Mouse (Mus musculus): ENCODE data around the gene Itm2a. TPM values are rescaled to one million over a fixed set of nuclear protein-coding genes. Genes with fewer than 3 reads are reported as not detected.

Gene Itm2a
- total and polyA plus RNA-seq, 3 experiments: not detected

GRCm38 (mm10) chrX:107421304-107421703, 18.1 kb upstream of the Itm2a start:
- no peak overlapping the region for H3K4me2 ChIP-seq (ENCODE audit: insufficient read depth, low read depth, poor library complexity, severe bottlenecking)
- no peaks in the 10 kb centered on the region for H3K36me3 ChIP-seq (replicated peaks in 1 of 2; ENCODE audit: control insufficient read depth in 1 of 2, insufficient read depth in 1 of 2, low read length in 1 of 2)
- H3K27ac ChIP-seq (ENCODE audit: insufficient read depth, low read depth): no peak overlapping the region
- TF ChIP-seq ZC3H11A (IDR thresholded peaks at IDR 0.05; ENCODE audit: low read depth, low read length) (no peak), MEF2A (IDR thresholded peaks at IDR 0.05; ENCODE audit: borderline replicate concordance, low read depth, low read length) (no peak), MXI1 (IDR thresholded peaks at IDR 0.05; ENCODE audit: low read depth, low read length) (no peak), SIN3A (IDR thresholded peaks at IDR 0.05; ENCODE audit: low read length) (no peak), POLR2A (IDR thresholded peaks at IDR 0.05; ENCODE audit: low read depth, low read length) (no peak), CHD1 (IDR thresholded peaks at IDR 0.05; ENCODE audit: low read depth, low read length) (no peak), KAT2A (IDR thresholded peaks at IDR 0.05; ENCODE audit: insufficient replicate concordance, low read length) (no peak), NELFE (IDR thresholded peaks at IDR 0.05; ENCODE audit: low read depth, low read length) (no peak), E2F4 (IDR thresholded peaks at IDR 0.05; ENCODE audit: insufficient replicate concordance, low read depth, low read length) (no peak), PAX5 (IDR thresholded peaks at IDR 0.05; ENCODE audit: low read length) (no peak), ZMIZ1 (IDR thresholded peaks at IDR 0.05; ENCODE audit: low read depth, low read length) (no peak), NRF1 (IDR thresholded peaks at IDR 0.05; ENCODE audit: low read depth, low read length) (no peak), UBTF (IDR thresholded peaks at IDR 0.05; ENCODE audit: low read depth, low read length) (no peak), MAFK (IDR thresholded peaks at IDR 0.05; ENCODE audit: insufficient replicate concordance, low read length) (no peak), POLR2AphosphoS2 (IDR thresholded peaks at IDR 0.05; ENCODE audit: low read depth, low read length) (no peak), MYC (IDR thresholded peaks at IDR 0.05; ENCODE audit: low read depth, low read length) (no peak)
- H3K9ac ChIP-seq (ENCODE audit: insufficient read depth, low read depth): no peak overlapping the region
- dilution Hi-C loops (cut with MboI; ENCODE audit: extremely low pct_ligation_motif_present, extremely low pct_unique_long_range_greater_than_20kb, low sequenced_read_pairs): no loop called here
- no peaks in the 10 kb centered on the region for H3K79me2 ChIP-seq (replicated peaks; ENCODE audit: control insufficient read depth, extremely low read depth, insufficient read depth, poor library complexity, severe bottlenecking)
- in situ Hi-C loops (cut with MboI; ENCODE audit: low pct_ligation_motif_present, low pct_unique_long_range_greater_than_20kb, low sequenced_read_pairs): no loop called here
- H3K9me3 ChIP-seq (replicated peaks; ENCODE audit: low read length): no peaks in the 10 kb centered on the region
- H3K4me3 ChIP-seq (replicated peaks in 1 of 3; ENCODE audit: low read depth in 2 of 3, low read length in 2 of 3, poor library complexity in 1 of 3): no peak overlapping the region
- no peaks in the 10 kb centered on the region for H3K27me3 ChIP-seq (replicated peaks)
- H3K4me1 ChIP-seq (ENCODE audit: control insufficient read depth in 1 of 2, insufficient read depth in 2 of 2): no peaks in the 10 kb centered on the region
- DNase-seq (ENCODE audit: extremely low read depth): no peak

- Histone ChIP-seq H3K79me2 (replicated peaks; ENCODE audit: control insufficient read depth, extremely low read depth, insufficient read depth, poor library complexity, severe bottlenecking) (no peaks in the 10 kb centered on the region), H3K36me3 (replicated peaks in 1 of 2; ENCODE audit: control insufficient read depth in 1 of 2, insufficient read depth in 1 of 2, low read length in 1 of 2) (no peaks in the 10 kb centered on the region), H3K27ac (ENCODE audit: insufficient read depth, low read depth) (no peak overlapping the region), H3K9me3 (replicated peaks; ENCODE audit: low read length) (no peaks in the 10 kb centered on the region), H3K4me1 (ENCODE audit: control insufficient read depth in 1 of 2, insufficient read depth in 2 of 2) (0 out of 4 replicates have a peak, but pooled peaks cover 0 to 2% of the 10 kb centered on the region in 2 experiments), H3K9ac (ENCODE audit: insufficient read depth, low read depth) (no peak overlapping the region), H3K4me2 (ENCODE audit: insufficient read depth, low read depth, poor library complexity, severe bottlenecking) (no peak overlapping the region), H3K27me3 (replicated peaks) (no peaks in the 10 kb centered on the region), H3K4me3 (replicated peaks in 1 of 3; ENCODE audit: low read depth in 2 of 3, low read length in 2 of 3, poor library complexity in 1 of 3) (no peak overlapping the region)
- dilution Hi-C loops (cut with MboI; ENCODE audit: extremely low pct_ligation_motif_present, extremely low pct_unique_long_range_greater_than_20kb, low sequenced_read_pairs): no loop called here
- in situ Hi-C loops (cut with MboI; ENCODE audit: low pct_ligation_motif_present, low pct_unique_long_range_greater_than_20kb, low sequenced_read_pairs): no loop called here
- DNase-seq (ENCODE audit: extremely low read depth): no peak
- no peak for TF ChIP-seq NRF1 (IDR thresholded peaks at IDR 0.05; ENCODE audit: low read depth, low read length)
- TF ChIP-seq TCF12 (IDR thresholded peaks at IDR 0.05; ENCODE audit: low read depth, low read length): no peak
- TF ChIP-seq MEF2A (IDR thresholded peaks at IDR 0.05; ENCODE audit: borderline replicate concordance, low read depth, low read length): no peak
- TF ChIP-seq KAT2A (IDR thresholded peaks at IDR 0.05; ENCODE audit: insufficient replicate concordance, low read length): no peak
- TF ChIP-seq PAX5 (IDR thresholded peaks at IDR 0.05; ENCODE audit: low read length): no peak
- no peak for TF ChIP-seq SIN3A (IDR thresholded peaks at IDR 0.05; ENCODE audit: low read length)
- TF ChIP-seq USF2 (conservative IDR thresholded peaks at IDR 0.05; ENCODE audit: low read depth, low read length): no peak
- no peak for TF ChIP-seq ZNF384 (IDR thresholded peaks at IDR 0.05; ENCODE audit: low read depth, low read length)
- TF ChIP-seq MAX (IDR thresholded peaks at IDR 0.05; ENCODE audit: low read length): no peak
- TF ChIP-seq CHD1 (IDR thresholded peaks at IDR 0.05; ENCODE audit: low read depth, low read length): no peak
- TF ChIP-seq JUN (IDR thresholded peaks at IDR 0.05; ENCODE audit: insufficient read depth, low read depth, low read length): no peak
- no peak for TF ChIP-seq POLR2AphosphoS2 (IDR thresholded peaks at IDR 0.05; ENCODE audit: low read depth, low read length)
- no peak for TF ChIP-seq IRF4 (IDR thresholded peaks at IDR 0.05; ENCODE audit: low read depth, low read length)
Observed at GRCm38 (mm10) chrX:107417345-107417744, 14.2 kb upstream of the Itm2a start.

All from CH12.LX (cell line).